ENCODE assay signal across 11 mouse cellular contexts in the genomic region with DNA sequence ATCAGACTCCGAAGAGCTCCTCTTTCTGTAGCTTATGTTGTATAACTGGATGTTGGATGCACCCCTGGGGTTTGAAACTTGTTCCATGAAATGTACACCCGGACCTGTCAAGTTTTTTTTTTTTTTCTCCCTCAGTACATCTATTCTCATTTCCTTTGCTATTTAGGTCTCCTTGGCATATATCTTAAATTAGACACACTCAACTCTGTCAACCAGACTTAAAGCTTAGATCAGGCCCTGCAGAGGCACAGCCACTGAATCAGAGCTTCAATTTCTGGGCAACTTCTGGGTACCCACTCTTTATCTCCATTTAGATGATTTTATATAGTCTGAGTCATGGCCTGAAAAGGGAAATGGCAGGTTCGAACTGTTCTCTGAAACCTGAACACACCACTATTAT.
"Had no signal": no experiment of that assay in that cellular context is flagged by ENCODE, and none has a peak within 500 bp of the region (broad histone marks: within the 10 kb centered on the region; RNA-seq: fewer than 3 reads in every experiment).

No protein-coding gene starts in this region.

- DNase-seq: liver, postnatal 0 days; lung, adult 2 months; lung, postnatal 14 days; lung, postnatal 36 days; midbrain, embryonic 14.5 days; retina, postnatal 1 day; right cerebral cortex, postnatal 14 days; spleen, adult 18-20 months; thymus, adult 2 months; thymus, postnatal 25 days; thymus, postnatal 4 days had no signal
